Mouse (Mus musculus) adrenal gland, postnatal 4 days (tissue): ENCODE data around the gene Exd2. TPM values are rescaled to one million over a fixed set of nuclear protein-coding genes. Genes with fewer than 3 reads are reported as not detected.
"Not testable (repeated sequence)": the region's sequence is repeated elsewhere in the genome, so short reads cannot be mapped to it uniquely, and the experiment has no call there.

Experiments used
- DNase-seq, 2 experiments: peaks; one replicate each; pipeline ENCODE4 v3.0.0; 2021 to 2022; ENCODE audit warnings: low spot score in 2 of 2, mixed read lengths in 2 of 2
- long read RNA-seq, 2 experiments: library from polyadenylated mRNA; stranded (forward); transcript quantifications; one replicate each; pipeline ENCODE4 v2.0.0; 2021
- total RNA-seq, 2 experiments: library from RNA; stranded (reverse); gene quantifications; 2 replicates each; pipeline ENCODE4 v1.2.3; 2021

Exd2 gene
- total RNA-seq, result 10 to 100 TPM; 19.9 to 22.3 TPM
- long read RNA-seq, experiment 1, partial matches to known transcripts, result 0 of 7 reads
- long read RNA-seq, experiment 1, other reads (novel, unspliced or antisense), result 3 of 7 reads
- long read RNA-seq, experiment 2, transcript Exd2-201 (9 exons, 3,310 nt), result major isoform, 22 of 26 reads
- long read RNA-seq, experiment 2, partial matches to known transcripts, result 1 of 26 reads
- long read RNA-seq, experiment 2, other reads (novel, unspliced or antisense), result 2 of 26 reads

DNA sequence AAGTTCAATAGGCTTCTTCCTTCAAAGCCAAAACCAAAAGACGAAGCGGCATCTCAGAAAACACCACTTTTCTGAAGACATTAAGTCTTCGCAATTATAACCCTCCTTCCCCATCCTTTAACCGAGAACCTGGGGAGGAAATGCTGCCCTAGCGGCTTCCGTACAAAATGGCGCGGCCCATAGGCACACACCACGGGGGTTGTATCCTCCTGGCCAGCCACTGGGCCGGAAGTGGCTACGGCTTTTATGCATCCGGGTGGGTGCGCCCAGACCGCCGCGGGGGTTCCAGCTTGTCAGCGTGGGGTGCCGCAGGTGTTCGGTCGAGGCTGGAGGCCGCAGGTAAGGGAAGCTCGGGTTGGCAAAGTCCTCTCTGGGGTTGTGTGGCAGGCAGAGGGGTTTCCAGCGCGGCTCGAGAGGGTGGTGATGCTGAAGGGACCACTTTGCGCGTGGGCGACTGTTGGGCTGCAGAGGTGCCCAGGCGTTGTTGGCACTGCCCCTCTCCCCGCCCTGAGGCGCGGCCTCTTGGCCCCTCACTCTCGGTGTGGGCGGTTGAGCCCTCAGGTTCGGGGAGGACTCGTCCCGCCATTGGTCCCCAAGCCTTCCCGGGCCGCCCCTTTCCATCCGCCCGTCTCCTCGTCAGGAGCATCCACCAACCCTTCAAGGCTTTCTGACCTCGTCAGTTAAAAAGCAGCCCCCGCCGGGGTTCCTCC is at the start of gene Exd2:
Gene Exd2 (plus strand): TSS at position 154 of the 710 bp plus-strand sequence.
- DNase-seq, result peak; percentile 78 to 85

DNA sequence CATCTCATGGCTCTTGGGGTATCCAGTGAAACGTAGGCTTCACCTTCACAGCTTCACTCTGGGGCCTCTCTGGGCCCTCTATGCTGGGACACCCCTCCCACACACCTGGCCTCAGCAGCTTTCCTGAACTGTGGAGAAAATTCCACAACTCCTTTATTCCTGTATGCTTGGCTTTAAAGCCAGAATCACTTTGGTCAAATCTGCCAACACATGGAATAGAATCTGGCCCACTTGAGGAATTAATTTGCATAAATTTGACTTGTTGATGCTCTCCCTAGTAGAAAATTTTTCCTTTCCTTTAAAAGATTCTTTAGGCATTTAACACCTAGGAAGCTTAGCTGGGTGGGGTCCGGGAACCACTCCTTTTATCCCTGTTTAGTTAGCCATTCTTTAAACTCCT is 47.8 kb upstream of the Exd2 start:
- no peak for DNase-seq

DNA sequence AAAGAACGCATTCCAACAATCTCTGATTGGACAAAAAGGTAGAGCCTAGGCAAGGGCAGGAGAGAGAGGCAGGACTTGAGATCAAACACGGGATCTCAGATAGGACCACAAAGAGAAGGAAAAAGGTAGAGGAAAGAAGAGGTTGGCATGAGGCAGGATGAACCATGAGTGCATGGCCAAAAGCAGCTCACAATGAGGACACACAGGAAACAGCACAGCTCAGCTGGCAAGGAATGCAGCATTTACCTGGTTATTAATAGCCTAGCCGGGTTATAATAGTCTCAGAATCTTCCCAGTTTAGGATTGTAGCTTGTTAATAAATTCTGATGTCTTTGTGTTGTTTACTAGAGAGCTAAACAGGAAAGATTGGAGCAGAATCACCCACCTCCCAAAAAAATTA is 35.2 kb upstream of the Exd2 start:
- no peak for DNase-seq

DNA sequence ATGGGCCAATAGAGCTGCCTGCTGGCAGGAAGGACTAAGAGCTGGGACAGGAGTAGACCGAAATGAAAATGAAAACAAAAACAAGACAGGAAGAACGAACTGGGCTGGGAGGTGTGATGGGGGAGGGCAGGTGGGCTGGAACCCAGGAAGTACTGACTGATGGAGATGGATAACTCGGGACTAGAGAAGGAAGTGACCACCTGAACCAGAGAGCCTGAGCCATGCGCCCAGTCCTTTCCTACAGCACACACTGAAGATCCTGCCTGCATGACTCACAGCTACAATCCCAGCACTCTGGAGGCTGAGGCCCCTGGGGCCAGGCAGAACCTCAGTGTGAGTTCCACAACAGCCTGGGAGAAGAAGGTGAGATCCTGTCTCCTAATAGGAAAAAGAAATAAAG is 29.6 kb upstream of the Exd2 start:
- no peak for DNase-seq

DNA sequence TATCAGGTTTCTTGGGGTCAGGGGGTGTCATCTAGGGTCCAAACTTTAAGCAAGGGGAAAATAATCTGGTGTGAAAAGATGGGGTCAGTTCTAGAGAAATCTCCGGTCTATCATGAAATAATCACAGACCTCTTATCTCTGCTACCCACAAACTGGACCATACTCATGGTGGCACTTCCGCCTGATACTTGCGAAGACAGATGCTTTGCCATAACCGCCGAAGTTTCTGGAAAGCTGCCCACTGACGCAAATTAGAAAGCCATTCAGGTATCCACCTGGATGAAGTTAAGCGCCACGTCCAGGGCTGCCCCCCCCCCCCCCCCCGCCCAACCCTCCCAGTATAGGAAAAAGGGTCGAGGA is 28.3 kb upstream of the Exd2 start:
- no peak for DNase-seq

GRCm38 (mm10) chr12:80434961-80435691 is 27.8 kb upstream of the Exd2 start:
- peak; percentile 53 to 60 for DNase-seq

DNA sequence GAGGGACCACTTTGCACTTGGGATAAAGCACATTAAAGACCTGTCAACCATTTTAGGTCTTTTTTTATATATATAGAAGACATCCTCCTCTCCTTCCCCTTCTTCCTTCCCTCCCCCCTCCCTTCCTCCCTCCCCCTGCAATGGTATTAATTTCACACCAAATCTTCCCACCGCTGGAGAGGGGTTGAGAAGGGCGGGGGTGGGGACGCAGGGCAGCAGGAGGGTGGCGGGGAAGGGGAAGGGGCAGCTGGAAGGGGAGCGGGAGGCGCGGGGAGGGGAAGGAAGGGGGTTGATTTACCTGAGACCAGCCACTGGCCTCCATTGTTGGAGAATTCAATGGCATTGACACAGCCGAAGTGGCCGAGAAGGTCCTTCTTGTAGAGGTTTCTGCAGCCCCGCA is 27.0 kb upstream of the Exd2 start:
- DNase-seq, result no peak

DNA sequence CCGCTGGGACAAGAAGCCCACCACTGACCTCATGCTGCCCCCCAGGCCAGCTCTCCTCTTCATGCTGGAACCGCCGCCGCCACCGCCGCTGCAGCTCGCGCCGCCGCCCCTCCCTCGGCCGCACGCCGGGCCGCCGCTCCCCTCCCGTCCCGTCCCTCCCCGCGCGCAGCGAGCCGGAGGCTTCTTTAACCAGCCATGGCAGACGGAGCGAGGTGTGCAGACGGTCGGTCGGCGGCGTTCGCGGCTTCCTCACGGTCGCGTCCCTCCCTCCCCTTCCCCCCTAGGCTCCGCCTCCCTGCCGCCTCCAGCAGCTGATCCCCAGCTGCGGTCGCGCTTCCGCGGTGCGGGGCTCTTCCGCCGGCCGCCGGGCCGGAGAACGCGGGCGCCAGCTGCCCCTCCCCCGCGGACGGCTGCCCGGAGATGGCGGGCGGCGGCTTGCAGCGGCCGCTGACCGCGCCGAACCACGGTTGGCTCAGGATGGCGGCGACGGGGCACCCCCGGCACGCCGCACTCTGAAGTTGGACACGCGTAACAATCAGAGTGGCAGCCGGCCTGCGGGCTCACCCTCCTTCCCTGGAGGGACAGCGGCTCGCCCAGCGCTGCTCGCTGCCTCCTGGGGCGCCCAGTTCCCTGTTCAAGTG is 26.4 kb upstream of the Exd2 start, which contains the start of gene Dcaf5:
Gene Dcaf5 (minus strand): TSS at position 266 of the 641 bp plus-strand sequence.
- peak; percentile 55 to 59 for DNase-seq

DNA sequence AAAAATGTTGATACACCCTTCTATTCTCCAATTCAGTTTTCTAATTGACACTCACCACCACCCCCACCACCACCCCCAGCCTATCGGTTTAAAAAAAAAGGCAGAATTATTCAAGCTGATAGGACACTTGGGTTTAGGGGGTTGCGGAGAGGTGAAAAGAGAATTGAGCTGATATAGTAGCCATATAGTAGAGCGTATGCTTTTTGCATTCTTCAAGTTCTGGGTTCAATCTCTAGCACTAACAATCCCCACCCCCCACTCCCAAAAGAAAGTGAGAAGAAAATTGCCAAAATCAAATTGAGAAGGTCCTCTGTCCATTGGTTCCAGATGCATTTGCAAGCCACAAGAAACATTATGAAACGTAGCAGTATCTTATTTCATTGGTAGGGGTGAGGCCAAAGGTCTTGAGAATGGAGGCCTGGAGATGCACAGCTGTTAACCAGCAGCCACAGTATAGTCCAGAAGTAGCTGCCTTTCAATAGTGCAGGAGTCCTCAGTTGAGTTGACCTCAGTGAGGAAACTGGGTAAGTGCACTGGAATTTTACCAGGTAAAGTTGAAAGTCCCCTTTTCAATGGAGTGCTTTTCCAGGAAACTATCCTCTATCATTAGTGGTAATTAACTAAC is 25.7 kb upstream of the Exd2 start:
- DNase-seq, result no peak

- DNase-seq, result no peak
These were observed 21.9 kb upstream of the Exd2 start for GRCm38 (mm10) chr12:80440957-80441356.

GRCm38 (mm10) chr12:80444525-80445109 is 18.3 kb upstream of the Exd2 start:
- DNase-seq, result no peak

DNA sequence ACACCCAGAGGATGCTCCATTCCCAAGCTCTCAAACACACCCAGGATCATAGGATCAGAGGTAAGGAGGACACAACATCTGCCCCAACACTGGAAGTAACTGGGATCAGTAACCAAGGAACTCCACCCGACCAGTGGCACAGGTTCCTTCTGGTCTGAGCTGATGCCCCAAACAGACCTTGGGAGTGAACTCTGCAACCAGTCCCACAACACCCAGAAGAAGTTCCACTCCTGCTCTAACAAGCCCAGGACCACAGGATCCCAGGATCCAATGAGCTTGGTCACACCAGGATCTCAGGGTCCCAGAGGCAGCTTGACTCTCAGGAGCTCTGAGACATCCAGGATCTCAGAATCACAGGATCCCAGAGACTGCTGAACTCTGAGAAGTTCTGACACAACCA is 9.4 kb upstream of the Exd2 start:
- DNase-seq, result no peak

- no peak for DNase-seq
These were observed 4.9 kb upstream of the Exd2 start for GRCm38 (mm10) chr12:80458033-80458432.

DNA sequence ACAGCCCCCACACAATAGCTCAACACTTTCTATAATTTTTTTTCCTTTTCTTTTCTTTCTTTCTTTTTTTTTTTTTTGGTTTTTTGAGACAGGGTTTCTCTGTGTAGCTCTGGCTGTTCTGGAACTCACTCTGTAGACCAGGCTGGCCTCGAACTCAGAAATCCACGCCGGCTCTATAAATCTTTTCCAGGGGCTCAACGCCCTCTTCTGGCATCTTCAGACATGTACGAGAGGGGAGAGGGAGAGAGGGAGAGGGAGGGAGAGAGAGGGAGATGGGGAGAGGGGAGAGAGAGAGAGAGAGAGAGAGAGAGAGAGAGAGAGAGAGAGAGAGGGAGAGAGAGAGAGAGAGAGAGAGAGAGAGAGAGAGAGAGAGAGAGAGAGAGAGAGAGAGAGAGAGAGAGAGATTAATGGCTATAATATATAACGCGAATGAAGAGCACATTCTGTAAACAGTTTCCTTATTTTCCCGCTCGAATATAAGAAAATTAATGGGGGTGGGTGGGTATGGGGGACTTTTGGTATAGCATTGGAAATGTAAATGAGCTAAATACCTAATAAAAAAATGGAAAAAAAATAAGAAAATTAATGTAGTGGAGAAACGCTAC is 501 bp upstream of the Exd2 start:
- DNase-seq, result not testable (repeated sequence)

GRCm38 (mm10) chr12:80463666-80464269 is 873 bp downstream of the Exd2 start:
- DNase-seq, result no peak

GRCm38 (mm10) chr12:80470206-80470605 is 7.3 kb downstream of the Exd2 start:
- DNase-seq, result no peak

DNA sequence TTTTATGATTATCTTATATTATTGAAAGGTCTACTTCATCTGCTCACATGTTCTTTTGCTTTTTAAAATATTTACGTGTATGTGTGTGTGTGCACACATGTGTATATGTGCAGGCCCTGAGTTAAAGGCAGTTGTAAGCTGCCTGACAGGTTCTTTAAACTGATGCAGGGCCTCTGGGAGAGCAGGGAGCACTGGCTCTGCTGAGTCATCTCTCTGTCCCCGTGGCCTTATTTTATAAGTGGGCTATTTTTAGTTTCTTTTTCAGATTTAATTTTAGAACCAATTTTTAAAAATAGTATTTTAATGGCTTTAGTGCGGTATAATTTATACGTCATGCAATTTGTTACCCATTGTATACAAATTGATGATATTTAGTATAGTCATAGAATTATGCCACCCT is 9.0 kb downstream of the Exd2 start:
- no peak for DNase-seq

- DNase-seq, result no peak
These were observed 10.8 kb downstream of the Exd2 start for GRCm38 (mm10) chr12:80473731-80474130.

- no peak for DNase-seq
These were observed 17.1 kb downstream of the Exd2 start for GRCm38 (mm10) chr12:80479986-80480385.

DNA sequence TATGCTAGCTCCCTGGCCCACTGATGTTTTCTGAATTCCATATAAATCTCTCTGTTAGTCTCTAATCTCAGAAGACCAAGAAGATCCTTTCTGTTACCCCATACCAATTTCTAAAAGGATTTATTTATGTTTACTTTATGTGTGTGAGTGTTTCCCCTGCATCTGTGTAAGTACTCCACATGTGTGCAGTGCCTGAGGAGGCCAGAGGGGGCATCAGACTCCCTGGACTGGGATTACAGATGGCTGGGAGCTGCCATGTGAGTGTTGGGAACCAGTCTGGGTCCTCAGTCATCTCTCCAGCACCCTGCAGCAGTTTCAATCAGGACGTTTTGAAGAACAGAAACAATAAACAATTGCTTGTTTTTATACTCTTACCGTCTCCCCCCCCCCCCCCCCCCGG is 20.5 kb downstream of the Exd2 start:
- DNase-seq, result no peak
